Mouse (Mus musculus) forebrain, embryonic 14.5 days (tissue): ENCODE measurements around the gene Ewsr1. TPM values are rescaled to one million over a fixed set of nuclear protein-coding genes. Genes with fewer than 3 reads are reported as not detected.

Source experiments
- ATAC-seq: fragments of 200-750 bp; cut with Nextera tagmentation; 2 replicates; pipeline ENCODE4 v1.8.0; 2017; ENCODE audit warnings: mild to moderate bottlenecking, moderate library complexity
- DNase-seq: peaks from one replicate; pipeline ENCODE4 v3.0.0-alpha.2; 2015; ENCODE audit warnings: low spot score
- H3K27ac ChIP-seq: fragments of 300-500 bp; sonication (generic); 2 replicates; pipeline ENCODE4 v1.5.1; 2014; ENCODE audit warnings: low read depth, mild to moderate bottlenecking, control low read depth, low read length, moderate library complexity
- H3K27me3 ChIP-seq: fragments of 300-500 bp; sonication (generic); replicated peaks from 2 replicates; pipeline ENCODE4 v1.6.1; 2014; ENCODE audit warnings: low read length, control low read depth, mixed read lengths; ENCODE audit not compliant: control insufficient read depth, insufficient read depth
- H3K36me3 ChIP-seq: fragments of 300-500 bp; sonication (generic); 2 replicates; pipeline ENCODE4 v1.6.1; 2014; ENCODE audit warnings: low read length, control low read depth; ENCODE audit not compliant: control insufficient read depth, insufficient read depth
- H3K4me1 ChIP-seq: fragments of 300-500 bp; sonication (generic); 2 replicates; pipeline ENCODE4 v1.6.1; 2014; ENCODE audit warnings: antibody characterized with exemption, low read length, control low read depth; ENCODE audit not compliant: control insufficient read depth, insufficient read depth
- H3K4me2 ChIP-seq: fragments of 300-500 bp; sonication (generic); 2 replicates; pipeline ENCODE4 v1.6.1; 2014; ENCODE audit warnings: mild to moderate bottlenecking, control low read depth, low read length
- H3K4me3 ChIP-seq: fragments of 300-500 bp; sonication (generic); 2 replicates; pipeline ENCODE4 v1.5.1; 2014; ENCODE audit warnings: low read depth, low read length, control low read depth
- H3K9ac ChIP-seq: fragments of 300-500 bp; sonication (generic); 2 replicates; pipeline ENCODE4 v1.6.1; 2014; ENCODE audit warnings: mild to moderate bottlenecking, low read length, control low read depth, moderate library complexity
- H3K9me3 ChIP-seq: fragments of 300-500 bp; sonication (generic); replicated peaks from 2 replicates; pipeline ENCODE4 v1.6.1; 2016; ENCODE audit warnings: low read length, control low read depth, mixed read lengths; ENCODE audit not compliant: control insufficient read depth
- WGBS: fragments of 180-500 bp; shearing (Covaris S2); extraction: QIAGEN DNeasy Blood & Tissue Kit; methylation state at CpG from one replicate; pipeline ENCODE4 v1.1.7; 2014; 5-methylcytosine and 5-hydroxymethylcytosine counted together
- polyA plus RNA-seq: library from polyadenylated mRNA; unstranded; fragments of >200 nt; fragmentation: Nextera tagmentation; extraction: Ambion mirVana; gene quantifications from 2 replicates; pipeline ENCODE4 v1.2.1, GENCODE M21; 2014

Gene Ewsr1
- polyA plus RNA-seq: 433 and 469 TPM in 2 replicates

DNA sequence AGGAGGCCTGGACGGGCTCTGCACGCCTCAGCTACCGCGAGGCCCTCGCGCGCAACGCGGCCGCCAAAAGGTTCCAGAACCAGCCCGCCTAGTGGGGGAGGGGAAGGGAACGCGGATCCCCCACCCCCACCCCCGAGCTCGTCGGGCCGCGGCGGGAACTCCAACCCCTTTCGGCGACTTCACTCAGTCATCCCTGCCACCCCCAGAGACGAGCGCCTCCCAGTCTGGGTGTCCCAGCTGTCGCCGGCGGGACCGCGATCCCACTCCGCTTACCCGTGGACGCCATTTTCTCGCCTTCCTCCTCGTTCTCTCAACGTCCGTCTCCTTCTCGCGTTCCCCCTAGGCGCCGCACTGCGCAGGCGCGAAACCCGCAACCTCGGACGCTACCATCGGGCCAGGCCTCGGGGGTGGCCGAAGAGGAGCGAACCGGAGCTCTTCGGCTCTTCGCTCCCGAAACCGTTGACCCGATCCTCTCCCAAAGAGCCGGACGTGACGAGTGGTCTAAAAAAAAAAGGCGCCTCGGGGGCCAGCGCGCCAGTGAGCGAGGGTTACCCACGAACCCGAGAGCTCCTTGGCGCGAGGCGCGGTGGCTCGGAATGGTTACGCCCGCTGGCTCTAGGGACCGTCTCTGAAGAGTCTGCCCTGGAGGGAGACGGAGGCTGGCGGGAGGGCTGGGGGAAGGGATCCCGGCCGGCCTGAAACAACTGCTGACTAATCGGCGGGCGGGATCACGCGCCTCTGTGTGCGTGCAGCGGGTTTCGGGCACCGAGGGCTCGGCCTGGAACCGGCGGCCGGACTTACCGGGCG is at the start of gene Ewsr1, which contains the start of gene Rhbdd3:
Gene Ewsr1 (minus strand): TSS at position 531 of the 807 bp plus-strand sequence.
Gene Rhbdd3 (plus strand): TSS at position 191 of the 807 bp plus-strand sequence.
- Histone ChIP-seq H3K27ac (peak within 1 kb of the TSS; percentile 97), H3K9me3 (no peaks in the 10 kb centered on the region), H3K9ac (peak within 1 kb of the TSS; percentile 89), H3K27me3 (no peaks in the 10 kb centered on the region), H3K4me3 (peak within 1 kb of the TSS; percentile 88), H3K4me2 (peak within 1 kb of the TSS; percentile 85), H3K36me3 (0 out of 2 replicates have a peak, but pooled peaks cover 4% of the 10 kb centered on the region), H3K4me1 (peaks cover 24% of the 10 kb centered on the region)
- ATAC-seq: peak; percentile 91
- DNase-seq: peak; percentile 97
- under 1% methylated on average over 91 of the region's 92 CpGs for WGBS

DNA sequence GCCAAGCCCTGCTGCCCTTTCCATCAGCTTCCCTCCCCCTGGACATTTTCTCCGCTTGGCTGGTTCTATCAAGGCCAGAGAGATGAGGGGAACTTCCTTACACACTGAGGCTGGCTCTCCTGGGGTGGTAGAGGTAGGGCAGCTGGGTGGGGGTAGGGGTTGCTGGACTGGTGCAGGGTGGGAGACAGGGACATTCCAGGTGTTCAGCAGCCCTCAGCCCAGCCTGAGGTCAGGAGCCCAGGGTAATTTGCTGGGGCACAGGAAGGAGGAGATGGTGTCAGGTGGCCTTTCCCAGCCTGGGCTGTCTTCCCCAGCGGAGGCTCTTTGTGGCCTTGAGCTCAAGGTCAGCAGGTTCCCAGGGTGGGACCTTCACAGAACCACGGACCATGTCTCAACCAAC is 46.5 kb upstream of the Ewsr1 start:
- Histone ChIP-seq H3K9ac (no peak overlapping the region), H3K27ac (no peak overlapping the region), H3K4me1 (peaks cover 10% of the 10 kb centered on the region), H3K36me3 (no peaks in the 10 kb centered on the region), H3K4me2 (no peak overlapping the region), H3K9me3 (no peaks in the 10 kb centered on the region), H3K27me3 (no peaks in the 10 kb centered on the region), H3K4me3 (no peak overlapping the region)
- 77% methylated on average over 3 of the region's 3 CpGs for WGBS
- DNase-seq (no peak), ATAC-seq (no peak)

DNA sequence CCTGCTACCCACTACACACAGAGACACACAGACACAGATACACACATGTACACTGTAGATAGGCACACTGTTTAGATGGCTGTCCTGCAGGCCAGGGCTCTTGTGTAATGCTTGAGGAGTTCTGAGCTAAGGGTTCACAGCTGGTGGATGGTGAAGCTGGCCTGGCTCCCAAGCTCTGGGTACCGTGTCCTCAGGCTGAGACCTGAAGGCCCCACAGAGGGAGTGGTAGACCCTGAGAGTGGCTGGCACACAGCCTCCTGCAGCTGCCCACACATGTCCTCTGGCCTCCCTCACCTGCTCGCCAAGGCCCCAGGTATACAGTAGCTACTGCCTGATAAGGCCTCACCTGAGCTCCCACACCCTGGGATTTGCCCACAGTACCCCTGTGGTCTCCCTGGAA is 42.9 kb upstream of the Ewsr1 start:
- no peaks in the 10 kb centered on the region for H3K36me3 ChIP-seq
- H3K4me3 ChIP-seq: no peak overlapping the region
- H3K4me1 ChIP-seq: no peaks in the 10 kb centered on the region
- no peaks in the 10 kb centered on the region for H3K9me3 ChIP-seq
- WGBS: 89% methylated on average over 2 of the region's 2 CpGs
- no peak overlapping the region for H3K27ac ChIP-seq
- H3K9ac ChIP-seq: no peak overlapping the region
- no peak for ATAC-seq
- no peaks in the 10 kb centered on the region for H3K27me3 ChIP-seq
- no peak for DNase-seq
- H3K4me2 ChIP-seq: no peak overlapping the region

DNA sequence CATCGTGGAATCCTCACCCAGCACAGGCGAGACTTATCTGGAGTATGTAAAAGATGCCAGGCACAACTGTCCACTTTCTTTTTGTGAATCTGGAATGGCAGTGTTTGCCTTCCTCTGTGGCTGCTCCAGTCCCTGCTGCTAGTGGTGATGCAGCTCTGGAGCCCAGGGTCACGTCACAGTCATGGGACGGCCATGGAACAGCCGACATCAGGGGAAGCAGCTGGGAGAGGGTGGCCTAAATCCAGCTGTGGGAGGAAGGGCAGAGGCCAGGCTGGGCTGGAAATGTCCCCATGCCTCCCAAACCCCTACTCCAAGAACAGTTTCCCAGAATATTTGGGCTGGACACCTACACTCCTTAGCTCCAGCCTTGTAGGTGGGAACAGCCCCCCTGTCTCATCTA is 42.2 kb upstream of the Ewsr1 start:
- no peaks in the 10 kb centered on the region for H3K36me3 ChIP-seq
- no peak for ATAC-seq
- 91% methylated on average over 5 of the region's 5 CpGs for WGBS

DNA sequence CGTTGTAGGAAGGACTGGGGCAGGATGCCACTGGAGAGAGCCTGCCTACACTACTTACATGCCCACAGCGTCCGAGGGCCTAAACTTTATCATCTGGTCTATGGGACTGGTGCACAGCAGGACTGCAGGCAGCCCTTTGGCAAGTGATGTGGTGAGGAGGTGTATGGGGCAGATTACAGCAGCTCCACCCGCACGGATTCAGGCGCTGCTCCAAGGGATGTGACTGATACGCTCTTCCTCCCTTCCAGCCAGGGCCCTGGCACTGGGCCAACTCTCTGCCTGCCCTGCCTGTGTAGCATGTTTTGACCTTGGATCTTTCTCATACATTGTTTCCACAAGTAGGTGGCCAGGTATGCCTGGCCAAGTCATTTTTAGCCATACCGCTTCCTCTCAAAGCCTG is 41.6 kb upstream of the Ewsr1 start:
- Histone ChIP-seq H3K27me3 (no peaks in the 10 kb centered on the region), H3K4me3 (no peak overlapping the region), H3K4me2 (no peak overlapping the region), H3K4me1 (no peaks in the 10 kb centered on the region), H3K36me3 (no peaks in the 10 kb centered on the region), H3K27ac (no peak overlapping the region), H3K9me3 (no peaks in the 10 kb centered on the region), H3K9ac (no peak overlapping the region)
- 48% methylated on average over 8 of the region's 8 CpGs for WGBS
- DNase-seq: no peak
- ATAC-seq: no peak

More for the DNA sequence above, 42.2 kb upstream of the Ewsr1 start:
- no peaks in the 10 kb centered on the region for H3K9me3 ChIP-seq
- no peak overlapping the region for H3K4me3 ChIP-seq
- DNase-seq: no peak
- no peak overlapping the region for H3K27ac ChIP-seq
- H3K4me1 ChIP-seq: no peaks in the 10 kb centered on the region
- no peaks in the 10 kb centered on the region for H3K27me3 ChIP-seq
- H3K9ac ChIP-seq: no peak overlapping the region
- no peak overlapping the region for H3K4me2 ChIP-seq

DNA sequence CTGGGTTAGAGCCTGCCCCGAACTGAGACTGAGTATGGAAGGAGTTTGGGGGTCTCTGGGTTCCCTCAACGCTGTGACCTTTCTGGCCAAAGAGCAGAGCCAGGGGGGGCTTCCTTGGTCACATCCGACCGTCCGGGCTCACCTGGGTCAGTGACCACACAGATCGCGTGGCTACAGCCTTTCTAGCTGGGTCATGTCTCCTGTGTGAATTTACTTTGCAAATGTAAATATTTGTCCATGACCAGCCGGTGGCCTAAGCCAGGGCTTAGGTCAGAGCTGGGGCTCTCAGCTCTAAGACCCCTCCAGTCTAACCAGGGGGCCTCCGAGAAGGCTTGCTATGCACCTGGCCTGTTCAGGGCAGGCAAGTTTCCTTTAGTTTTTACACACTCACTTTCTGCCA is 40.3 kb upstream of the Ewsr1 start:
- no peak overlapping the region for H3K4me2 ChIP-seq
- no peaks in the 10 kb centered on the region for H3K36me3 ChIP-seq
- H3K9ac ChIP-seq: no peak overlapping the region
- H3K4me3 ChIP-seq: no peak overlapping the region
- DNase-seq (no peak), ATAC-seq (no peak)
- no peaks in the 10 kb centered on the region for H3K27me3 ChIP-seq
- no peaks in the 10 kb centered on the region for H3K9me3 ChIP-seq
- H3K27ac ChIP-seq: no peak overlapping the region
- no peaks in the 10 kb centered on the region for H3K4me1 ChIP-seq
- WGBS: 91% methylated on average over 9 of the region's 9 CpGs

DNA sequence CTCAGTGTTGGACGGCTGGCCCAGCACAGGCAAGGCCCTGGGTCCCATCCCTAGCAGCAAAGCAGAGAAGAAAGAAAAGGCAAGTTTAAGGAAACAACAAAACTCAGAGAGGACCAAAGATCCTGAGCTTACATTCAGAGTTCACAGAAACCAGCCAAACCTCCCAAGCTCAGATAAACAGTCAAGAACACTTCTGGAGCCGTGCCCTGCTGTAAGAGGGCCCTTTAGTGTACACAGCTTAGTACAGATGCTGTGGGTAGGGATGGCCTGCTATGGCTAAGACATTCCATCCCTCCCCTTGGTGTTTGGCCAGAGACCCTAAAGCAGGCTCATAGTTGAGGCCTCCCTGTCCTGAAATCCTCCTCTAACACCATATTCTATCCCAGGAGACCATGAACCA is 39.6 kb upstream of the Ewsr1 start:
- H3K4me1 ChIP-seq: no peaks in the 10 kb centered on the region
- no peak overlapping the region for H3K4me3 ChIP-seq
- no peak overlapping the region for H3K4me2 ChIP-seq
- no peaks in the 10 kb centered on the region for H3K9me3 ChIP-seq
- no peaks in the 10 kb centered on the region for H3K27me3 ChIP-seq
- no peak overlapping the region for H3K9ac ChIP-seq
- WGBS: 95% methylated on average over 2 of the region's 2 CpGs
- no peaks in the 10 kb centered on the region for H3K36me3 ChIP-seq
- ATAC-seq: no peak
- no peak for DNase-seq
- no peak overlapping the region for H3K27ac ChIP-seq

DNA sequence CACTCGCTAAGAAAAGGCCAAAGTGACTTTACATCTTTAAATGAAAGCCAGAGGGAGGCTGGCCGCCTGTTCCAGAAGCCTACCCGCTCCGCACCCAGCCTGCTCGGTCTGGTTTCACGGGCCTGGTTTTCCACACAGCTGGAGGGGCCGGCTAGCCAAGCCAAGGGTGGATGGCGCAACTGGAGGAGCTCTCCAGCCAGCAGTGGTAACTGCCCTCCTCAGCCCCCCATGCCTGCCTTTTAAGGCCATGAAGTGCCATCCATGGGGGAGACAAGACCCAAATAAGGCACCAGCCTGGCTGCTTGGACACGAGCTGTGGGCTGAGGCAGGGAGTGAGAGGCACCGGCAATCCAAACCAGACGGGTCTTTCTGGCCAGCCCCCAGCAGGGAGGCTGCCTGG is 36.8 kb upstream of the Ewsr1 start:
- H3K36me3 ChIP-seq: no peaks in the 10 kb centered on the region
- H3K27me3 ChIP-seq: no peaks in the 10 kb centered on the region
- H3K27ac ChIP-seq: no peak overlapping the region
- no peak overlapping the region for H3K4me2 ChIP-seq
- DNase-seq (no peak), ATAC-seq (no peak)
- no peaks in the 10 kb centered on the region for H3K9me3 ChIP-seq
- H3K4me1 ChIP-seq: no peaks in the 10 kb centered on the region
- 85% methylated on average over 11 of the region's 11 CpGs for WGBS
- no peak overlapping the region for H3K4me3 ChIP-seq
- H3K9ac ChIP-seq: no peak overlapping the region

DNA sequence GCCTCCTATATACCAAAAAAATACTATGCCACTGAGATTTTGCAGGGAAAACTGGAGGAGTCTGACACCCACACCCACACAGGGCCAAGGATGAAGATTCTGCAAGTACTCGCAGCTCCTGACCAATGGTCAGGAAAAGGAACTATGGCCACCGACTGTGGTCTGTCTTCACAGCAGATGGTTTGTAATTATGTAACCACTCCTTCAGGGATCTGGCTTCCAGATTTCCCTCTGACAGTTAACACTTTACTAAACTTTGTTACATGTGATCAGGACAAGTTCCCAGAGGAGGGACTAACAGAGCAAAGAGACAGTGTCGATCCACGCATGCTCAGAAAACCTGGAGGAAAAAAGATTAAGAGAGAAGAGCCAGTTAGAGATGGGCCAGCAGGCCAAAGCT is 33.7 kb upstream of the Ewsr1 start:
- ATAC-seq (no peak), DNase-seq (no peak)
- Histone ChIP-seq H3K36me3 (no peaks in the 10 kb centered on the region), H3K9ac (no peak overlapping the region), H3K4me1 (peaks cover 13% of the 10 kb centered on the region), H3K27me3 (no peaks in the 10 kb centered on the region), H3K4me2 (no peak overlapping the region), H3K4me3 (no peak overlapping the region), H3K9me3 (no peaks in the 10 kb centered on the region), H3K27ac (no peak overlapping the region)
- WGBS: 87% methylated on average over 4 of the region's 4 CpGs
